Mouse (Mus musculus): ENCODE measurements around the gene Ppp1r15a. TPM values are rescaled to one million over a fixed set of nuclear protein-coding genes. Genes with fewer than 3 reads are reported as not detected.
"Not testable (repeated sequence)": the region's sequence is repeated elsewhere in the genome, so short reads cannot be mapped to it uniquely, and the experiment has no call there.

Ppp1r15a gene
- total RNA-seq, 2 experiments from 2014 or later, result 47.1 to 48.6 TPM

DNA sequence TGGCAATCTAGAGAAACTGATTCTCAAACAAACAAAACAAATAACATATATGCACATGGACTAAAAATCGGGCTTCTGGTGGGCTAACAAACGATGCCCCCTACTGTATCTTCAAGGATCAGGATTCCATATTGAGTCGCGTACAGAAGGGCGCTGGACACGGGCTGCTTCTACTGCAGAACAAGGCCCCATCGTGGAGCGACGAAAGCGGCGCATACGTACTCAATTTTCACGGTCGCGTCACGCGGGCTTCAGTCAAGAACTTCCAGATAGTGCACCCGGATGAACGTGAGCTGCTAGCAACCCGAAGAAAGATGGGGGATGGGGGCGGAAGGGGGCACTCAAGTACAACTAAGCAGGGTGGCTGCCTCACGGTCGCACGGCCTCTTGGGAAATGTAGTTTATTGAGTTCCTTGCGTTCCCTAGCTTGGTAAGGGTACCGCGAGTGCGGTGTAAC lies 4.3 kb downstream of the Ppp1r15a start:
- peak; percentile 69 to 80 for DNase-seq (ENCODE audit: low spot score in 2 of 2)

GRCm38 (mm10) chr7:45520605-45521004 lies 5.5 kb downstream of the Ppp1r15a start:
- no peak for DNase-seq (ENCODE audit: low spot score in 2 of 2)

DNA sequence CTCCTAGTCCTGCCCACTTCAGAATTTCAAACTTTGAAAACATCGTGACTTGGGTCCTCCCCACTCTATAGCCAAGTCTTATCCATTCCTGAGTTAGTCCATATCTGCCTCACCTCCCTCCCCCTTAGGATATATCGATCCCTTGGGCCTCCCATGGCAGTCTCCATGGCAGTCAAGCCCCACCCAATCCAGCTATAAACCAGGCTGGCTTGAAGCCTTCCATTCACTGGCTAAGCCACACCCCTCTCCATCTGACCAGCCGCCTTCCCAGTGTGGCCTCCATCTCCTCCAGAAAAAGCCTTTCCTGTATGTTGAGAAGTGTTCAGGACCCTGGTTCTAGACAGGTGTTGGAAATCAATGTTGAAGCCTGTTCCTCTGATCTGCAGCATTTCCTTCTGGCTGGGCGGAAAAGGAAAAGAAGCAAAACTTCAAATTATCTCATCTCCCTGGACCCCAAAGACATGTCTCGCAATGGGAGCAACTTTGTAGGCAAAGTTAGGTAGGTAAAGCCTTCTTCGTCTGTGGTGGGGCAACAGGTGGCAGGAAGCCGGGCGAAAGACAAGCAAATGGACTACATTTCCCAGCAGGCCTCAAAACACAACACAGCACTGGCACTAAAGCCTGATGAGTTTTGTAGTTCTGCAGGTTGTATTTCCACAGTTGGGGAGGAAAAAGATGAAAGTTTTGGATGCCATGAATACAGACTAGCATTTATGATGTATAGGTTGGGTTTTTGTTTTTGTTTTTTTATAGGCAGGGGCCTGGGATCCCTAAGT lies 6.5 kb downstream of the Ppp1r15a start:
- no peak for DNase-seq (ENCODE audit: low spot score in 2 of 2)

DNA sequence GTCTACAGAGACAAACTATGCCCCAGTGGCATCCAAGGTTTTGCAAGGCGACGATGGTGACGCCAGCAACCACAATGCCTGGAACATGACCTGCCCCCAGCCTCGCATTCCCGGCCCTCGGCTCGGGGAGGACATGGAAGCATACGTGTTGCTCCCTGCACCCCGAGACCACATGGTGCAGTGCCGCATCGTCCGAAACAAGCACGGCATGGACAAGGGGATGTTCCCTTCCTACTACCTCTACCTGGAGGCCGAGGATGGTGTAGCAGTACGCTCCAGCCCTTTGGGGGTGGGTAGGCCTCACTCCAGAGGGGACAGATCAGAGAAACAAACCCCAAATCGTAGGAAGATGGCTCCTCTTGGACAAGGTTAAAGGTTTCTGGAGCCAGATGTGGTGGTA lies 7.5 kb downstream of the Ppp1r15a start:
- DNase-seq (ENCODE audit: low spot score in 2 of 2), result no peak

GRCm38 (mm10) chr7:45516846-45517245 lies 9.2 kb downstream of the Ppp1r15a start:
- DNase-seq (ENCODE audit: low spot score in 2 of 2), result not testable (repeated sequence)

DNA sequence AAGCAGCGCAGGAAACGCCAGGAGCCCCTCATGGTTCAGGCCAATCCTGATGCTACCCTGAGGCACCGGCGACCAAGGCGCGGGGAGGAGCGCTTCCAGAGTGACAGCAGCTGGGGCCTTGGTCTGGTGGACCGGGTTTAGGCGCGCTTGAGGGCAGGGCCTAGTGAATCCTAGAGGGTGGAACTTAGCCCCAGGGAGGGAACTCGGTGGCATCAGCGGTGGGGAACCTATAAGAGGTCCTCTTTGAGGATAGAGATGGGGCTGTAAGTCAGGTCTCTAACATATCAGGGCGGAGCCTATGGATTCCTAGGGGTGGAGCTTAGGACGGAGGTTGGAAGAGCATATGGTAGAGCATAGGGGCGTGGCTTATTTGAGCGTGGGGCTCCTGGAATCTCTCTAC lies 10.6 kb downstream of the Ppp1r15a start:
- no peak for DNase-seq (ENCODE audit: low spot score in 2 of 2)

GRCm38 (mm10) chr7:45514411-45514810 lies 11.7 kb downstream of the Ppp1r15a start:
- no peak for DNase-seq (ENCODE audit: low spot score in 2 of 2)

GRCm38 (mm10) chr7:45509912-45510787 lies 15.9 kb downstream of the Ppp1r15a start, which contains the start of gene Nucb1:
TSS of gene Nucb1 (minus strand) at chr7:45510406.
- DNase-seq (ENCODE audit: low spot score in 2 of 2), result peak; percentile 84 to 86

DNA sequence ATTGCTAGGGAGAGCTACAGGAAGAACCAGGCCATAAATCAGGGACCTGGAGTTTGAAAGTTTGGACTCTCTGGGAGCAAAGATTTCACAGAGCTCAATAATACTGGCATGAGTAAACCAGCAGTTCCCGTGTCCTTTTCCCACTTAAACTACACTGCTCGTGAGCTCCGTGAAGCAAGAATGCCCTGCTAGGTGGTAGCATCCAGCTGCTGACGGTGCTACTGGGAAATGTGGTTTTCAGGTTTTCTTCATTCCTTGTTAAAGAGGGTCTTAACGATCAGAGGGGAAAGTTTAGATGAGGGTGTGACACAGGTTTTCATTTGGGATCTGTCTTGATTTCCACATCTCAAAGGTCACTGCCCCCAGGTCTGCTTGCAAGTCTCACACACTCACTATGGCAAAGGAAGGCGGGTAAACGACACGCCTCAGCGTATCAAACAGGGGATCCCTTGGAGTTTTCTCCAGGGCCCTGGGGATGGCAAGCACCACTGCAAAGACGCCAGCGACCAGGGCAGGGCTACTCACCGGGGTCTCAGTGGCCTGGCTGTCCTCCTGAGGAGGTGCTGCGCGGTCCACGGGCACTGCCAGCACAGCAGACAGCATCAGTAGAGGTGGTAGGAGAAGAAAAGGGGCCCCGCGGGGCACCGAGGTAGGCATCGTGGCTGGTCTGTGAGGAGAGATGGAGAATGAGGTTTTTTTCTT lies 16.7 kb downstream of the Ppp1r15a start:
- no peak for DNase-seq (ENCODE audit: low spot score in 2 of 2)

GRCm38 (mm10) chr7:45508561-45508960 lies 17.5 kb downstream of the Ppp1r15a start:
- no peak for DNase-seq (ENCODE audit: low spot score in 2 of 2)

DNA sequence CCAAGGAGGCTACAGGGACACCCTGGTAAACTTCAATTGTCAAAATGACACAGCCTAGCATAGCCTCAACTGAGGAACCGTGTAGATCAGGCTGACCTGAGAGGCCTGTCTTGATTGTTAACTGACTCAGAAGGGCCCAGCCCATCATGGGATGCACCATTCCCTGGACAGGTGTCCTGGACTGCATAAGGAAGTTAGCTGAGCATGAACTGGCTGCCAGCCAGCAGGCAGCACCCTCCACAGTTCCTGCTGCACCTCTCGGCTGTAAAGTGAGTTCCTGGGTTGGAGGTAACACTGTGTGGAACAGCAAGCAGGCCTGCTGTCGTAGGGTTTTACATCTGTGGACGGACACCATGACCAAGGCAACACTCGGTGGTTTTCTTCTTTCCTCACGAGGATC lies 18.5 kb downstream of the Ppp1r15a start:
- DNase-seq (ENCODE audit: low spot score in 2 of 2), result no peak

DNA sequence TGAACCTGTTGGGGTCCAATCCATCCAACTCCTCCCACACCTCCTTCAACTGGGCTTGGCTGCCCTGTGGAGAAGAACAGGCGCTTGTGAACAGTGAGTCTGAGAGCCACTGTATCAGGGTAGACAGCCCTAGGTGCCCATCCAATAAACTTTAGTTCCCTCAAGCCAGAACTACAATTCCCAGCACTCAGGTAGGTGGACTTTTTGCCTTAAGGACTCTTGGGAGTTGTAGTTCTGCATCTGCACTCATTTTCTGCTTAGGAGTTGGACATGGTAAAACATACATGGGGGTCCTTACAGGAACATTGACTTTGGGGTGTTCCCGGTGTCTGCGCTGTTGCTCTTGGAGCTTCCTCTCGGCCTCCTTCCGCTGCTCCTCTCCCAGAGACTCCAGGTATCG lies 27.6 kb downstream of the Ppp1r15a start:
- no peak for DNase-seq (ENCODE audit: low spot score in 2 of 2)

DNA sequence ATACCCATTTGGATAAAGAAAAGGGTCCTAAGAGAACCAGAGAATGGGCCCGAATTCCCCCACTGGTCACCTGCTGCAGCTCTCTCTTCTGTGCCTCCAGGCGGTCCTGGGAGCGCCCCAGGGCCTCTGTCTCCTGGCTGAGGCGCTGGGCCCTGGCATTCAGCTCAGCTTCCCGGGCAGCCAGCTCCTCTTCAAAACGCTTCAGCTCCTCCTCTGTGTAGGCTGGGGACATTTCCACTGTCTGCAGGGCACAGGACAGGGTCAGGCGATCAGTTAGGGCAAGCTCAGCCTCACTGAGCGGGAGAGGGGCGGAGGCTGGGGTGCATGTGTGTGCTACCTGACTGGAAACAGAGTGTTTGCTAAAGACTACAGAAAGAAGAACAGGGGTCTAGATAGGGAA lies 31.5 kb downstream of the Ppp1r15a start:
- no peak for DNase-seq (ENCODE audit: low spot score in 2 of 2)

DNA sequence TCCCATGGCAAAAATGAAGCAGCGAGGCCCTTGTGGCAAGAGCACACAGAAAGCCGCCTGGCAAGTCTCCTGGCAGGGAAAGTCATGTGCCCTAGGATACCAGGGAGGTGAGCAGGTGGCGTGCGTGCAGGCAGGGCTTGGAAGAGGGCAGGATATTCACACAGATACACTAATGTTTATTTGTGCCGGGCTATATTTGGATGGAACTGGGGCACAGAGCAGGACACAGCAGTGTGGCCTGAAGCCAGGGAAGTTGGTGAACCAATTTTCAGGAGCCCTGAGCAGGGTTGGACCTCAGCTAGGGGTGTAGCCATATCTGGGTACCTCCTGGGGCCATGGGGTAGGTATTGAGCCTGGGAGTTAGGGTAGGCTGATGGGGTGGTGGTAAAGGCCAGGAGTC lies 33.1 kb downstream of the Ppp1r15a start:
- DNase-seq (ENCODE audit: low spot score in 2 of 2), result no peak

GRCm38 (mm10) chr7:45492225-45492844 lies 33.7 kb downstream of the Ppp1r15a start:
- DNase-seq (ENCODE audit: low spot score in 2 of 2), result no peak

DNA sequence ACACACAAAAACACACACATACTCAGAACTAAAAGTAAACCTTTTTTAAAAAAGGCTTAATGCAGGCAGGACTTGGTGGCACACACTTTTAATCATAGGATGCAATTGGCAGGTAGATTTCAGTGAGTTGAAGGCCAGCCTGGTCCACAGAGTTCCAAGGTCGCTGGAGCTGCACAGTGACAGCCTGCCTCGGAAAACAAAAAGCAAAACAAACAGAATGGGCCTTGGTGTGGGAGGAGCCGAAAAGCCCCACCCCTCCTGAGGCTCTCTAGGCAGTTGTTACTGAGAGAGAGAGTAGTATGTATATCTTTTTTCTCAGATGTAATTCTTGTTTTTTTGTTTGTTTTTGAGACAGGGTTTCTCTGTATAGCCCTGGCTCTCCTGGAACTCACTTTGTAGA lies 34.8 kb downstream of the Ppp1r15a start:
- no peak for DNase-seq (ENCODE audit: low spot score in 2 of 2)

DNA sequence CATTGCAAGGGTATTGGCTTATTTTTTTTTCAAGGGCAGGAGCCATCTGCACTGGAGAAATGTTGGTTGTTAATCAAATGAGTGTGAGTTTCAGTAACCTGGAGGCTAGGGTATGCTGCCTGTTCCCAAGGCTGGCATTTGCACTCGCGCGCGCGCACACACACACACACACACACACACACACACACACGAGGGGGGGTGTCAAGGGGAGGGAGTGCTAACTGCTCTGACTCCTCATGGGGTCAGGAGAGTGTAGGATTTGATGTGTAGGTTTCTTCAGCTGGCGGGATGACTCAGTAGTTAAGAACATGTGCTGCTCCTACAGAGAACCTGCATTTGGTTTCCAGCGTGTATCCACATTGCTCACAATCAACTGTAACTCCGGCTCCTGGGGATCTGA lies 35.2 kb downstream of the Ppp1r15a start:
- no peak for DNase-seq (ENCODE audit: low spot score in 2 of 2)

- DNase-seq (ENCODE audit: low spot score in 2 of 2), result no peak
Measured at GRCm38 (mm10) chr7:45489578-45489977, 36.5 kb downstream of the Ppp1r15a start.

DNA sequence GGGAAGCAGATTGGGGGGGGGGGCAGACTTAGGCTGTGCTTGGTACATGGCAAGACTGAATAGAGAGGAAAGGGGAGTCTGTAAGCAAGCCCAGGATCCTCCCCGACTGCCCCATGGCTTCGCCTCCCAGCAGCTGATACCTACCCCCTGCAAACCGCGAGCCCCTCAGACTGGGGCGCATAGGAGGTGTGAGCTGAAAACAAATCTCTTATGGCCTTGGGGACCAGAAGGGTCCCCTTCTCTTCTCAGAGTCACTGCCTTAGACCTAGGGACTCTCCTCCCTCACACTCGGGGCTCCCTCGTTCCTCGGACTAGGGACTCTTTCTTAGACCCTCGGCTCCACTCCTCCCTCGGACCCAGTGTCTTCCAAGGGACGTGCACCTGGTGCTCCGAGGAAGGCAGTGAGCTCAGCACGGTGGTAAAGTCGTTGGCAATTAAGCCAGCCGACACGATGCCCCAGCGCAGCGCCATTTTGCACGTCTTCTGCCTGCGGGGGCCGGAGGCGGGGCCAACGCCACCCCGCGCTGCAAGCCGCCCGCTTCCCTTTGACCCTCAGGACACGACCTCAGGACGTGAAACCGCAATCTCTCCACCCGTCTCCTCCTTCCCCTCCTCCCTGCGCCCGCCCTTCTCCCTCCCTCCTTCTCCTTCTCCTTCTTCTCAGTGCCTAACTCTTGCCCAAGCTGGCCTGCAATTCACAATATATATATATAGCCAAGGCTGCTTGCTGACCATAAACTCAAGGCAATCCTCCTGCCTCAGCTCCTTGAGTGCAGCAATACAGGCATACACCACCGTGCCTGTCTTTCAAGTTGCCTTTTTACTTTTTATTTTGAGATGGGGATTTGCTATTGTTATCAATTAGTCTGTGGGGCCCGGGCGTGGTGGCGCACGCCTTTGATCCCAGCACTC lies 37.5 kb downstream of the Ppp1r15a start, which contains the start of gene Dhdh:
TSS of gene Dhdh (minus strand) at position 513 of the 912 bp plus-strand sequence.
- DNase-seq (ENCODE audit: low spot score in 2 of 2), result peak; percentile 73 to 78

- no peak for DNase-seq (ENCODE audit: low spot score in 2 of 2)
Measured at GRCm38 (mm10) chr7:45487861-45488292, 38.2 kb downstream of the Ppp1r15a start.

Data from adrenal gland, adult 18-20 months (tissue).